Mouse (Mus musculus) frontal cortex, adult 2 months (tissue): ENCODE measurements around the gene Bspry. TPM values are rescaled to one million over a fixed set of nuclear protein-coding genes. Genes with fewer than 3 reads are reported as not detected.

Source experiments
- DNase-seq, 2 experiments: peaks; one replicate each; pipeline ENCODE4 v3.0.0; 2022; ENCODE audit warnings: low spot score in 1 of 2; ENCODE audit errors: extremely low spot score in 1 of 2
- polyA plus RNA-seq: library from polyadenylated mRNA; depleted of rRNA; stranded (reverse); fragments of >200 nt; gene quantifications from 2 replicates; pipeline ENCODE4 v1.2.3, GENCODE M21; 2012

Gene Bspry
- polyA plus RNA-seq, 1 experiment = 0.60 TPM

DNA sequence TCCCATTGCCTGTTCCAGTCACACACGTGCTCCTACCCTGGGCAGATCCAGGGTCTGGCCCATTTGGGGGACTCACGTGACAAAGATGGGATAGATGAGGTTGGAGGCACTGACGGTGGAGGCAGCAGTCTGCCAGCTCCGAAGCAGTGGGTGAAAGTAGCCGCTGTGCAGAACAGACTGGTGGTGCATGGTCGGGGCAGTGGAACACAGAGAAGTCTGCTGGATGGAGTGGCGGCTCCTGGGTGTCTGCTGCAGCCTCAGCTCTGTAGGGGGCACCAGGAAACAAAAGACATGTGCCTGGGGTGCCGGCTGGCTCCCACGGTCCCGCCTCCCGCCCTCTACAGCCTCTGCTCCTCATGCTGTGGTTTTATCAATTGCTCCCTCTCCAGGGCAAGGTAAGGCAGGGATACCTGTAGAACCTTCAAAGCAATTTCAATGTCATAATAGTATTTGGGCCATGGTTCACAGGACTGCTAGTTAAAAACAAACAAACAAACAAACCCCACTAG lies 34.2 kb downstream of the Bspry start:
- no peak for DNase-seq

- no peak for DNase-seq
Observed at GRCm38 (mm10) chr4:62514995-62515394, 35.1 kb downstream of the Bspry start.

- DNase-seq = no peak
Observed at GRCm38 (mm10) chr4:62515490-62515889, 35.6 kb downstream of the Bspry start.

DNA sequence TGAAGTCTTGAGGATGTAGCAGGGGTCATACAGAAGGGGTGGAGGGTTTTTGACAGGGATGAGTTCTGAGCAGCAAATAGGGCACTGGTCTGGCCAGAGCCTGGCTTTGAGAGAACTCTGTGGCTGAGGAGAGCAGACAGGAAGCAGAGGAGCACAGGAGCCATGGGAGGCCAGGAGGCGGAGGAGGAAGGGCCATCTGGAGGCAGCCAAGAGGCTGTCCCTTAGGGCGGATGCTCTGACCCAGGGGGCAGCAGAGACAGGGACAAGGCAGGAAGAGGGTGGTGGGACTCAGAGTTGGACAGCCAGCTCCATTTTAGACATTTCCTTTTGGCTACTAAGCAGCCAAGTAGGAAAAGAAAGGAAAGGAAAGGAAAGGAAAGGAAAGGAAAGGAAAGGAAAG lies 36.2 kb downstream of the Bspry start:
- no peak for DNase-seq

GRCm38 (mm10) chr4:62516579-62516978 lies 36.7 kb downstream of the Bspry start:
- no peak for DNase-seq

GRCm38 (mm10) chr4:62517046-62517445 lies 37.2 kb downstream of the Bspry start:
- no peak for DNase-seq

- DNase-seq = no peak
Observed at GRCm38 (mm10) chr4:62517538-62518415, 37.9 kb downstream of the Bspry start.

DNA sequence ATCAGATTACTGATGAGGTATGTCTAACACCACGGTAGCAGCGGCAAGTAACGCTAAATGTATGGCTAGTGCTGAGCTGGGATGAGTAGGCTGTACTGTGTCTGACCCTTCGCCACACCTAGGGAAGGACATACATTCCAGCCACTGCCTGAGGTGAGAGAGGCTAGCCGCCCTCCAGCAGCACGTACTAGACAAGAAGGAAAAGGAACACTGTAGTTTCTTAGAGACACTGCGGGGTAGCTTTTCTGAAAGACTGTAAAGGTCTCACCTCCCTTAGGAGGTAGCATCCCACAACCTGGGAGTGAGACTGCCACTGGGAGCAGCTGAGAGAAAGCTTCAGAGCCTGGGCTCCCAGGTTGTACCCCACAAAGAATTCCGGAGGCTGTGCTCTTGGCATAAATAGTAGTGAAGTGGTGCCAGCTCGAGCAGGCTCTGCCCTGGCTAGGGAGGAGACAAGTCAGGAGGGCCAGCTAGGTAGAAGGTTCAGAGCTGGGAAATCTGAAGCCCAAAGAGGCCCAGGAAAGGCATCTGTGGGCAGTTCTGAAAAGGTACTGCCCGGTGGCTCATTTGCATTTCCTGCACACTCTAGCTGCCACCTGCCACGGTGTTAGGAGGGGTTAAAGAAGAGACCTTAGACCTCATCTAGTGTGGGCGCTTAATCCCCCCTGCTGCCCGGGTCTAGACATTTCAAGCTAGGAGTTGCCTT lies 38.7 kb downstream of the Bspry start:
- no peak for DNase-seq

DNA sequence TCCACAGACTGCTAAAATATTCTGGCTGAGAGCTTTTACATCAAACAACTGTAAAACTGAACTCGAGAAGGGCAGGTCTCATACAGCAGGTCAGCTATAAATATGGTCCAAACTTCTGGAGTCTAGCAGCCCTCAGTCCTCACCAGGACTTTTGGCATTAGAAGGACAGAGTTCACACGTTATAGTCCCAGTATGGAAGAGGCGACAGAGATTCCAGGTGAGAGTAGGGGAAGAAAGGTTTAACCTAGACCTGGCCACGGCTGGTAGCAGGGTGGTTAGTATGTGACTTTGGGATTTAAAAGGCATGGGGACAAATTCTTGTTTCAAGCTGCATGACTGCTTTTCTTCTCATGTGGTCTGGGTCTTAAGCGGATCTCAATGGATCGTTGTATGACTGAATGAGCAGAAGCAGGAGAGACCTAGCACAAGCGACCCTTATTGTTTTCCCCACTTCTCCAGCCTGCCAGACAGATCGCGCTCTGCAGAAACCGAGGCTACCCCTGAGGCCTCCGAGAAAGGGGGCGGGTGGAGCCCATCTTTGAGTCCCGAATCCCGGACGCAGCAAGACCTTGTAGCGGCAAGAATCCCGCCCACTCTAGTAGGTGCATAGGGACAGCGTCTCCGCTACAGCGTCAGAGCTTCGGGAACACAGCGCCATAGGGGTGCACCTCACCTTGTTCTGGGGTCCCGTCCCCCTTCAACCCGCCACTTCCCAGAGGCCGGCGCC lies 39.4 kb downstream of the Bspry start:
- no peak for DNase-seq

DNA sequence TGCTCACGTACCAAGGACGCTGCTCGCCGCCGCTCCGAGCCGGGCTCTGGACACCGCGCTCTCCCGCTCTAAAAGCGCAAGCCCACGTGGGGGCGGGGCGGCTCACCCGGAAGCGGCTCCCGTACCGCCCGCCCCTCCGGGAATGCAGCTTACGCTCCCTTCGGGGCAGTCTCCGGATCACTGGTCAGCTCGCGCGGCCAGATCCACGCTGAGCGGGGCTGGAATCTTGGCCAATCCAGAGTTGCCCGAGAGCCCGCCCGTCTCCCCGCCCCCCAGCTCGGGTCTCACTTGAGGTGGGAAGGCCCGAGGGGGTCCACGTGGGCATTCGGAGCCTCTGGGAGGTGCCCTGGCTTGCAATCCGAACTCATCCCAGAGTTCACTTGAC lies 40.0 kb downstream of the Bspry start, which contains the start of gene Alad:
Alad (minus strand) TSS at position 70 of the 385 bp plus-strand sequence.
- DNase-seq = peak; percentile 45 to 79

GRCm38 (mm10) chr4:62520892-62521400 lies 41.1 kb downstream of the Bspry start:
- DNase-seq = no peak

- DNase-seq = peak; percentile 92 to 97
Observed at GRCm38 (mm10) chr4:62524651-62525488, 45.0 kb downstream of the Bspry start, which contains the start of the genes Pole3 and 4933430I17Rik. Gene Pole3 (minus strand): TSS chr4:62525068. Gene 4933430I17Rik (plus strand): TSS chr4:62525369.

DNA sequence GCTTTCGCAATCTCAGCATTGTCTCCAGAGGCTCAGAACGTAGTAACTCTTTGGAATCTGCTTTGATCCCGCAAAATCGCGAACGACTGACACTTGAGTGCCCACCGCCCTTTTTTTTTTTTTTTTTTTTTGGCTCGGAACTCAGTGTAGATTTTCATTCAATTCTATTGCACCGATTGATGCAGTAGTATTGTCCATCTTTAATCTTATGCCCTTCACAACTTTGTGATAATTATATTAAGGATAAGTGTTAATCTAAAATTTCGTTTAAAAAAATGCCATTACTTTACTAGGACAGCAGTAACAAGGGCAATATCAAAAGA lies 45.6 kb downstream of the Bspry start:
- no peak for DNase-seq

- DNase-seq = no peak
Observed at GRCm38 (mm10) chr4:62526256-62526655, 46.4 kb downstream of the Bspry start.

DNA sequence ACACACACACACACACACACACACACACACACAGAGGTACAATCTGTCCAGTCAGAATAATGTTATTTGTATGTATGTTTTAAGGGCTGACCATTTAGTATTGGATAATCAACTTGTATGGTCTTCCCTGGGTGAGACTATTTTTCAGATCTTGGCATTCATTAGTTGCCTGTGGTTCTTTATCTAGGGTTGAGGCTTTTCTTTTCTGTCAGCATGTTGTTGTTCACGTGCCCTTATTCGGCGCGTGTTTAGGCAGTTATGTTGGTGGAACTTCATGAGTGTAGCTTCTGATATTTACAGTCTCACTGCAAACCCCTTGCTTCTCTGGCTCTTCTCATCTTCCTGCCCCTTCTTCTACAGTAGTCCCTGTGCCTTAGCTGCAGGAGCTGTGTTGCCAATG lies 47.8 kb downstream of the Bspry start:
- no peak for DNase-seq

GRCm38 (mm10) chr4:62533729-62534128 lies 53.9 kb downstream of the Bspry start:
- DNase-seq = no peak

- no peak for DNase-seq
Observed at GRCm38 (mm10) chr4:62541802-62542201, 61.9 kb downstream of the Bspry start.

DNA sequence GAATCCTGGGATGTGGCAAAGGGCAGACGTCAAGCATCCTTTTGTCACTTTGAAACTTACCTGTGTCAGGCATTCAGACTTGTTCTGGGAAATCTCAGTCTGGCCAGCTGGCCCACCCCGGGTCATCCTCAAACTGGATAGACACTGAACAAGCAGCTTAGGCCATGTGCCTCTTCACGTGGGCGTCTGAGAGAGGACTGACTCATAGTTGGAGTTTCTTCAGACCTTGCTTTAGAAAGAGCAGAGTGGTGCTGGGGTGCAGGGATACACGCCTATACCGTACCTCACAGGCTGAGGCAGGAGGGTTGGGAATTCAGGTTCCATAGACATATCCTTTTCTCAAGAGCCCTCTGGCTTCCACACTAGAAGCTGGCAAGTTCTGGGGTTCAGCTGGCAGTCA lies 63.9 kb downstream of the Bspry start:
- DNase-seq = no peak

DNA sequence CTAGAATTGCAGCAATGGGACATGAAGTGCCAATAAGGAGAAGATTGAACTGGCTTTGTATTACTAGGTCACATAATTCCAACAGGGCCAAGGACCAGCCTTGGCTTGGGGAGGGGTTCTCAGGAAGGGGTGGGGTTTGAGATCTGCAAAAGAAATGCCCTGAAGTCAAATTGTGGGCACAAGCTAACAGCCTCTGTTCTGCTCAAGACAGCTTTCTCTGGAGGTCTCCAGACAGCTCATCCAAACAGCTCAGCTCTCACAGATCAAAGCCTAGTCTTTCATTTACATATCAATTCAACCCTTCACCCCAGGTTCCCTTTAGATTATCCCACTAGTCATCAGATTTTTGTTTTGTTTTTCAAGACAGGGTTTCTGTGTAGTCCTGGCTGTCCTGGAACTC lies 64.9 kb downstream of the Bspry start:
- DNase-seq = no peak
